8 mouse cellular contexts compared by ENCODE assay signal in genomic region chr17:35994879-35995240, GRCm38 (mm10). TPM values are rescaled to one million over a fixed set of nuclear protein-coding genes. Genes with fewer than 3 reads are reported as not detected.
DNase-seq lines count a peak whose midpoint lies in the region; ATAC-seq and TF ChIP-seq lines count a peak whose summit lies in the region.

No protein-coding gene starts in this region.

- DNase-seq in heart, embryonic 10.5 days (ENCODE audit: low spot score) = no peak
- no peak for DNase-seq in heart, adult 9 months (ENCODE audit: low spot score in 2 of 2)
- DNase-seq in CH12.LX (ENCODE audit: extremely low read depth) = no peak
- peak; percentile 24 for DNase-seq in forebrain, embryonic 14.5 days (ENCODE audit: low spot score)
- no peak for DNase-seq in liver, postnatal 0 days
- no peak for DNase-seq in urinary bladder, postnatal 36 days (ENCODE audit: low spot score in 2 of 2)
- DNase-seq in gastrocnemius, postnatal 25 days = no peak

- in situ Hi-C loops in CH12.LX (cut with MboI; ENCODE audit: low pct_ligation_motif_present, low pct_unique_long_range_greater_than_20kb, low sequenced_read_pairs) = no loop called here

- peak overlapping the region; percentile 96 for H3K9ac ChIP-seq in CH12.LX (ENCODE audit: insufficient read depth, low read depth)
- H3K9ac ChIP-seq in forebrain, embryonic 14.5 days (ENCODE audit: low read length) = peak overlapping the region; percentile 67
- H3K9ac ChIP-seq in liver, postnatal 0 days (replicated peaks) = peak overlapping the region; percentile 70

- no peak for ATAC-seq in forebrain, embryonic 14.5 days
- no peak for ATAC-seq in liver, postnatal 0 days
- ATAC-seq in granulocyte monocyte progenitor cell, adult 5-6 weeks (replicated peaks; ENCODE audit: poor library complexity, severe bottlenecking) = no peak

- no peak for TF ChIP-seq CTCF in CH12.LX (conservative IDR thresholded peaks at IDR 0.05 in 1 of 2, IDR thresholded peaks at IDR 0.05 in 1 of 2; ENCODE audit: low read depth in 2 of 2, low read length in 2 of 2)
- no peak for TF ChIP-seq CTCF in liver, postnatal 0 days (IDR thresholded peaks at IDR 0.05; ENCODE audit: low read depth)

- peaks cover 26% of the 10 kb centered on the region for H3K79me2 ChIP-seq in CH12.LX (replicated peaks; ENCODE audit: control insufficient read depth, extremely low read depth, insufficient read depth, poor library complexity, severe bottlenecking)

- WGBS in heart, embryonic 10.5 days = 4% methylated on average over 14 of the region's 14 CpGs
- WGBS in forebrain, embryonic 14.5 days = 2% methylated on average over 14 of the region's 14 CpGs
- WGBS in liver, postnatal 0 days (ENCODE audit: insufficient replicate concordance) = 2% methylated on average over 14 of the region's 14 CpGs

- 0 out of 2 replicates have a peak, but pooled peaks cover 2% of the 10 kb centered on the region for H3K36me3 ChIP-seq in heart, embryonic 10.5 days
- H3K36me3 ChIP-seq in CH12.LX (replicated peaks in 1 of 2; ENCODE audit: control insufficient read depth in 1 of 2, insufficient read depth in 1 of 2, low read length in 1 of 2) = peaks cover 0 to 7% of the 10 kb centered on the region in 2 experiments
- no peaks in the 10 kb centered on the region for H3K36me3 ChIP-seq in forebrain, embryonic 14.5 days (ENCODE audit: control insufficient read depth, insufficient read depth, low read length)
- H3K36me3 ChIP-seq in liver, postnatal 0 days (replicated peaks; ENCODE audit: insufficient read depth, low read length) = no peaks in the 10 kb centered on the region

- H3K4me3 ChIP-seq in heart, embryonic 10.5 days = peak overlapping the region; percentile 70
- peak overlapping the region; percentile 69 to 73 (median 69) for H3K4me3 ChIP-seq in CH12.LX (replicated peaks in 1 of 3; ENCODE audit: low read depth in 2 of 3, low read length in 2 of 3, poor library complexity in 1 of 3)
- H3K4me3 ChIP-seq in forebrain, embryonic 14.5 days (ENCODE audit: low read depth, low read length) = peak overlapping the region; percentile 56
- peak overlapping the region; percentile 63 for H3K4me3 ChIP-seq in liver, postnatal 0 days (ENCODE audit: low read depth, low read length)

- no peak for TF ChIP-seq POLR2A in CH12.LX (IDR thresholded peaks at IDR 0.05; ENCODE audit: low read depth, low read length)

- no peaks in the 10 kb centered on the region for H3K9me3 ChIP-seq in heart, embryonic 10.5 days
- no peaks in the 10 kb centered on the region for H3K9me3 ChIP-seq in CH12.LX (replicated peaks; ENCODE audit: low read length)
- no peaks in the 10 kb centered on the region for H3K9me3 ChIP-seq in forebrain, embryonic 14.5 days (replicated peaks; ENCODE audit: control insufficient read depth, low read length)
- no peaks in the 10 kb centered on the region for H3K9me3 ChIP-seq in liver, postnatal 0 days (ENCODE audit: low read length)

- H3K27ac ChIP-seq in heart, embryonic 10.5 days = peak overlapping the region; percentile 68
- 0 out of 2 replicates have a peak overlapping the region, but pooled peaks have one; percentile 17 for H3K27ac ChIP-seq in CH12.LX (ENCODE audit: insufficient read depth, low read depth)
- no peak overlapping the region for H3K27ac ChIP-seq in forebrain, embryonic 14.5 days (ENCODE audit: low read depth, low read length)
- H3K27ac ChIP-seq in liver, postnatal 0 days (ENCODE audit: low read depth) = peak overlapping the region; percentile 86

- no peaks in the 10 kb centered on the region for H3K27me3 ChIP-seq in heart, embryonic 10.5 days (ENCODE audit: insufficient read depth, poor library complexity, severe bottlenecking)
- no peaks in the 10 kb centered on the region for H3K27me3 ChIP-seq in CH12.LX (replicated peaks)
- no peaks in the 10 kb centered on the region for H3K27me3 ChIP-seq in forebrain, embryonic 14.5 days (replicated peaks; ENCODE audit: control insufficient read depth, insufficient read depth, low read length)
- no peaks in the 10 kb centered on the region for H3K27me3 ChIP-seq in liver, postnatal 0 days (ENCODE audit: insufficient read depth, low read length)

- TF ChIP-seq RAD21 in CH12.LX (IDR thresholded peaks at IDR 0.05; ENCODE audit: low read depth, low read length) = no peak

- H3K4me2 ChIP-seq in CH12.LX (ENCODE audit: insufficient read depth, low read depth, poor library complexity, severe bottlenecking) = peak overlapping the region; percentile 85
- H3K4me2 ChIP-seq in forebrain, embryonic 14.5 days (ENCODE audit: low read length) = peak overlapping the region; percentile 76
- H3K4me2 ChIP-seq in liver, postnatal 0 days (ENCODE audit: low read depth, low read length) = peak overlapping the region; percentile 74

- H3K4me1 ChIP-seq in heart, embryonic 10.5 days = peaks cover 19% of the 10 kb centered on the region
- peaks cover 4 to 12% of the 10 kb centered on the region in 2 experiments; a peak in 2 of 4 replicates for H3K4me1 ChIP-seq in CH12.LX (ENCODE audit: control insufficient read depth in 1 of 2, insufficient read depth in 2 of 2)
- peaks cover 4% of the 10 kb centered on the region for H3K4me1 ChIP-seq in forebrain, embryonic 14.5 days (ENCODE audit: control insufficient read depth, insufficient read depth, low read length)
- H3K4me1 ChIP-seq in liver, postnatal 0 days (ENCODE audit: insufficient read depth) = peaks cover 24% of the 10 kb centered on the region

- no peak for TF ChIP-seq EP300 in CH12.LX (IDR thresholded peaks at IDR 0.05; ENCODE audit: low read length)
- TF ChIP-seq EP300 in liver, postnatal 0 days (IDR thresholded peaks at IDR 0.05; ENCODE audit: low read depth) = no peak

- dilution Hi-C loops in CH12.LX (cut with MboI; ENCODE audit: extremely low pct_ligation_motif_present, extremely low pct_unique_long_range_greater_than_20kb, low sequenced_read_pairs) = no loop called here

TF ChIP-seq in CH12.LX, 34 proteins besides CTCF, POLR2A, EP300 and RAD21 (continues in another document):
- TF ChIP-seq RCOR1 (conservative IDR thresholded peaks at IDR 0.05; ENCODE audit: low read depth, low read length) (no peak), MAZ (IDR thresholded peaks at IDR 0.05; ENCODE audit: low read depth, low read length) (0 out of 2 replicates have a peak, but pooled peaks have one; percentile 6)

RNA-seq across cellular contexts. Expression of gene Prr3, which starts 14.8 kb away (rescaled TPM):
- polyA plus RNA-seq in heart, embryonic 10.5 days (2016; fragmentation: Nextera tagmentation; extraction: Ambion mirVana) = 21.9 and 30.5 TPM in 2 replicates
- total RNA-seq in CH12.LX (2012; rRNA removed) (5.5 and 8.3 TPM in 2 replicates), CH12.LX (2014; rRNA removed) (2.3 and 4.0 TPM in 2 replicates)
- 30.6 and 32.0 TPM in 2 replicates for polyA plus RNA-seq in CH12.LX (2012; ENCODE audit: insufficient read length, low read depth)
- polyA plus RNA-seq in forebrain, embryonic 14.5 days (2014; fragmentation: Nextera tagmentation; extraction: Ambion mirVana) = 58.5 and 69.8 TPM in 2 replicates
- 6.1 and 6.3 TPM in 2 replicates for polyA plus RNA-seq in liver, postnatal 0 days (2015; fragmentation: Nextera tagmentation; extraction: Ambion mirVana)
- total RNA-seq in granulocyte monocyte progenitor cell, adult 5-6 weeks (2014; fragmentation: Nextera tagmentation) = 38.2 and 59.1 TPM in 2 replicates
- 15.0 and 16.4 TPM in 2 replicates for total RNA-seq in granulocyte monocyte progenitor cell, adult 5-6 weeks (2017)
- 1 to 10 TPM; 2.6 to 3.9 TPM for total RNA-seq in gastrocnemius, postnatal 25 days (2021)

RNA-seq across cellular contexts. Expression of gene Gnl1, which starts 15.2 kb away (rescaled TPM):
- polyA plus RNA-seq in heart, embryonic 10.5 days (2016; fragmentation: Nextera tagmentation; extraction: Ambion mirVana) = 47.2 and 49.8 TPM in 2 replicates
- total RNA-seq in CH12.LX (2012; rRNA removed) = 24.3 and 29.0 TPM in 2 replicates
- total RNA-seq in CH12.LX (2014; rRNA removed) = 15.9 and 18.7 TPM in 2 replicates
- polyA plus RNA-seq in CH12.LX (2012; ENCODE audit: insufficient read length, low read depth) = 33.4 and 41.1 TPM in 2 replicates
- 27.9 and 35.7 TPM in 2 replicates for polyA plus RNA-seq in forebrain, embryonic 14.5 days (2014; fragmentation: Nextera tagmentation; extraction: Ambion mirVana)
- polyA plus RNA-seq in liver, postnatal 0 days (2015; fragmentation: Nextera tagmentation; extraction: Ambion mirVana) = 9.5 and 10.8 TPM in 2 replicates
- 21.5 and 21.7 TPM in 2 replicates for total RNA-seq in granulocyte monocyte progenitor cell, adult 5-6 weeks (2014; fragmentation: Nextera tagmentation)
- 18.3 and 20.9 TPM in 2 replicates for total RNA-seq in granulocyte monocyte progenitor cell, adult 5-6 weeks (2017)
- 10 to 100 TPM; 14.7 to 16.1 TPM for total RNA-seq in gastrocnemius, postnatal 25 days (2021)

RNA-seq across cellular contexts. Expression of gene Abcf1, which starts 25.3 kb away (rescaled TPM):
- polyA plus RNA-seq in heart, embryonic 10.5 days (2016; fragmentation: Nextera tagmentation; extraction: Ambion mirVana) = 81.6 and 81.8 TPM in 2 replicates
- total RNA-seq in CH12.LX (2012; rRNA removed) (110 and 136 TPM in 2 replicates), CH12.LX (2014; rRNA removed) (52.8 and 52.9 TPM in 2 replicates)
- polyA plus RNA-seq in CH12.LX (2012; ENCODE audit: insufficient read length, low read depth) = 290 and 352 TPM in 2 replicates
- 55.8 and 78.1 TPM in 2 replicates for polyA plus RNA-seq in forebrain, embryonic 14.5 days (2014; fragmentation: Nextera tagmentation; extraction: Ambion mirVana)
- 37.8 and 47.7 TPM in 2 replicates for polyA plus RNA-seq in liver, postnatal 0 days (2015; fragmentation: Nextera tagmentation; extraction: Ambion mirVana)
- 74.4 and 92.3 TPM in 2 replicates for total RNA-seq in granulocyte monocyte progenitor cell, adult 5-6 weeks (2014; fragmentation: Nextera tagmentation)
- 165 and 231 TPM in 2 replicates for total RNA-seq in granulocyte monocyte progenitor cell, adult 5-6 weeks (2017)
- 10 to 100 TPM; 64.6 to 68.1 TPM for total RNA-seq in gastrocnemius, postnatal 25 days (2021)

RNA-seq across cellular contexts. Expression of gene H2-T24, which starts 25.5 kb away (rescaled TPM):
- 2.5 and 2.6 TPM in 2 replicates for polyA plus RNA-seq in heart, embryonic 10.5 days (2016; fragmentation: Nextera tagmentation; extraction: Ambion mirVana)
- total RNA-seq in CH12.LX (2012; rRNA removed) = 9.8 and 16.1 TPM in 2 replicates
- total RNA-seq in CH12.LX (2014; rRNA removed) = 6.6 and 7.6 TPM in 2 replicates
- polyA plus RNA-seq in CH12.LX (2012; ENCODE audit: insufficient read length, low read depth) = 8.9 and 9.3 TPM in 2 replicates
- polyA plus RNA-seq in forebrain, embryonic 14.5 days (2014; fragmentation: Nextera tagmentation; extraction: Ambion mirVana) = 2.3 and 4.8 TPM in 2 replicates
- 4.6 and 5.4 TPM in 2 replicates for polyA plus RNA-seq in liver, postnatal 0 days (2015; fragmentation: Nextera tagmentation; extraction: Ambion mirVana)
- total RNA-seq in granulocyte monocyte progenitor cell, adult 5-6 weeks (2014; fragmentation: Nextera tagmentation) = 2.1 and 4.6 TPM in 2 replicates
- total RNA-seq in granulocyte monocyte progenitor cell, adult 5-6 weeks (2017) = 7.8 and 8.8 TPM in 2 replicates
- 1 to 10 TPM; 1.6 to 1.7 TPM for total RNA-seq in gastrocnemius, postnatal 25 days (2021)

RNA-seq across cellular contexts. Expression of gene H2-T23, which starts 37.8 kb away (rescaled TPM):
- 1.2 and 3.4 TPM in 2 replicates for polyA plus RNA-seq in heart, embryonic 10.5 days (2016; fragmentation: Nextera tagmentation; extraction: Ambion mirVana)
- total RNA-seq in CH12.LX (2012; rRNA removed) (21.8 and 23.0 TPM in 2 replicates), CH12.LX (2014; rRNA removed) (35.6 and 38.8 TPM in 2 replicates)
- polyA plus RNA-seq in CH12.LX (2012; ENCODE audit: insufficient read length, low read depth) = 42.1 and 75.0 TPM in 2 replicates
- polyA plus RNA-seq in forebrain, embryonic 14.5 days (2014; fragmentation: Nextera tagmentation; extraction: Ambion mirVana) = 4.5 and 5.6 TPM in 2 replicates
- 113 and 120 TPM in 2 replicates for polyA plus RNA-seq in liver, postnatal 0 days (2015; fragmentation: Nextera tagmentation; extraction: Ambion mirVana)
- total RNA-seq in granulocyte monocyte progenitor cell, adult 5-6 weeks (2014; fragmentation: Nextera tagmentation) = 49.1 and 55.7 TPM in 2 replicates
- 48.6 and 62.5 TPM in 2 replicates for total RNA-seq in granulocyte monocyte progenitor cell, adult 5-6 weeks (2017)
- 1 to 10 TPM; 6.2 to 8.7 TPM for total RNA-seq in gastrocnemius, postnatal 25 days (2021)
